Comparison of ENCODE assay signal across 27 mouse cellular contexts in genomic region chr9:90434902-90435301, GRCm38 (mm10).
A peak's percentile ranks its signal among the peaks of the same experiment; 100 is the strongest.
DNase-seq lines count a peak whose midpoint lies in the region; ATAC-seq and TF ChIP-seq lines count a peak whose summit lies in the region.
"Had no signal": no experiment of that assay in that cellular context is flagged by ENCODE, and none has a peak within 500 bp of the region (broad histone marks: within the 10 kb centered on the region; RNA-seq: fewer than 3 reads in every experiment).

No protein-coding gene starts in this region.

- no peak for TF ChIP-seq CTCF in kidney, postnatal 0 days (IDR thresholded peaks at IDR 0.05; ENCODE audit: low read depth)

- intact Hi-C loops in left cerebral cortex, postnatal 14 days (cut with DNase I) = no loop called here

- H3K36me3 ChIP-seq in kidney, postnatal 0 days (ENCODE audit: insufficient read depth, low read length) = no peaks in the 10 kb centered on the region
- no peaks in the 10 kb centered on the region for H3K36me3 ChIP-seq in megakaryocyte, embryonic 14.5 days (replicated peaks; ENCODE audit: low read length)
- H3K36me3 ChIP-seq: embryonic facial prominence, embryonic 10.5 days; embryonic facial prominence, embryonic 12.5 days; forebrain, embryonic 15.5 days; G1E had no signal

- H3K9me3 ChIP-seq in kidney, postnatal 0 days (replicated peaks; ENCODE audit: low read length) = no peaks in the 10 kb centered on the region
- H3K9me3 ChIP-seq in megakaryocyte, embryonic 14.5 days = no peaks in the 10 kb centered on the region
- H3K9me3 ChIP-seq: embryonic facial prominence, embryonic 10.5 days; embryonic facial prominence, embryonic 12.5 days; forebrain, embryonic 13.5 days; forebrain, embryonic 15.5 days; G1E had no signal

- no peaks in the 10 kb centered on the region for H3K4me1 ChIP-seq in kidney, postnatal 0 days (replicated peaks; ENCODE audit: insufficient read depth, low read length)
- peaks cover 35% of the 10 kb centered on the region for H3K4me1 ChIP-seq in megakaryocyte, embryonic 14.5 days
- H3K4me1 ChIP-seq: embryonic facial prominence, embryonic 10.5 days; embryonic facial prominence, embryonic 12.5 days; forebrain, embryonic 13.5 days; forebrain, embryonic 15.5 days had no signal

- ATAC-seq in kidney, postnatal 0 days (replicated peaks; ENCODE audit: low FRiP score, low read depth) = no peak
- no peak for ATAC-seq in megakaryocyte, adult 5-6 weeks (ENCODE audit: poor library complexity, severe bottlenecking)
- ATAC-seq in common myeloid progenitor, adult 5-6 weeks (replicated peaks; ENCODE audit: low read depth, poor library complexity, severe bottlenecking) = peak; percentile 26
- ATAC-seq in megakaryocyte-erythroid progenitor cell, adult 5-6 weeks (replicated peaks; ENCODE audit: low FRiP score, low TSS enrichment, poor library complexity, severe bottlenecking) = peak; percentile 50; the same call in 1 of the 2 replicates
- ATAC-seq: activated CD4-positive, CD25-positive, alpha-beta regulatory T cell, adult 4 months; CD4-positive, CD25-positive, alpha-beta regulatory T cell, adult 4 months; forebrain, embryonic 13.5 days; forebrain, embryonic 15.5 days; forebrain, postnatal 0 days; Patski had no signal

- H3K27me3 ChIP-seq in kidney, postnatal 0 days (ENCODE audit: insufficient read depth, low read length) = no peaks in the 10 kb centered on the region
- H3K27me3 ChIP-seq in megakaryocyte, embryonic 14.5 days (replicated peaks) = peaks cover 3% of the 10 kb centered on the region
- H3K27me3 ChIP-seq: CH12.LX; embryonic facial prominence, embryonic 12.5 days; forebrain, embryonic 13.5 days; forebrain, embryonic 15.5 days; Patski had no signal

- peak; percentile 7 for DNase-seq in kidney, postnatal 0 days (ENCODE audit: low spot score)
- DNase-seq in kidney, postnatal 14 days = no peak
- no peak for DNase-seq in left cerebral cortex, postnatal 14 days (ENCODE audit: low spot score in 2 of 2)
- DNase-seq in thymus, postnatal 25 days = no peak
- DNase-seq: adrenal gland, adult 8-10 months; adrenal gland, postnatal 14 days; adrenal gland, postnatal 36 days; B cell, adult 2 months; cerebellum, adult 11-12 months; cerebellum, adult 2 months; cerebellum, adult 9-10 months; cerebellum, postnatal 10 days; cerebellum, postnatal 25 days; forebrain, postnatal 0 days had no signal

- H3K27ac ChIP-seq in kidney, postnatal 0 days = no peak overlapping the region
- H3K27ac ChIP-seq: embryonic facial prominence, embryonic 10.5 days; embryonic facial prominence, embryonic 12.5 days; forebrain, embryonic 13.5 days; forebrain, embryonic 15.5 days had no signal

- WGBS in kidney, postnatal 0 days = 29% methylated on average over 4 of the region's 4 CpGs

- no peak overlapping the region for H3K4me2 ChIP-seq in kidney, postnatal 0 days (ENCODE audit: low read length)
- H3K4me2 ChIP-seq: embryonic facial prominence, embryonic 12.5 days; forebrain, embryonic 13.5 days; forebrain, embryonic 15.5 days had no signal

- no peak overlapping the region for H3K9ac ChIP-seq in kidney, postnatal 0 days (ENCODE audit: low read depth, low read length)
- H3K9ac ChIP-seq: embryonic facial prominence, embryonic 12.5 days; forebrain, embryonic 13.5 days; forebrain, embryonic 15.5 days; forebrain, postnatal 0 days had no signal

- H3K4me3 ChIP-seq in kidney, postnatal 0 days (replicated peaks; ENCODE audit: low read depth, low read length) = no peak overlapping the region
- peak overlapping the region; percentile 28 for H3K4me3 ChIP-seq in megakaryocyte, embryonic 14.5 days (replicated peaks)
- H3K4me3 ChIP-seq: embryonic facial prominence, embryonic 10.5 days; embryonic facial prominence, embryonic 12.5 days; forebrain, embryonic 13.5 days; forebrain, embryonic 15.5 days had no signal

Comparison
In these comparisons a context has a peak if more than half of its experiments do, and no peak if none do; other contexts are left out.
1. ATAC-seq: peak in common myeloid progenitor, adult 5-6 weeks (single experiment) and megakaryocyte-erythroid progenitor cell, adult 5-6 weeks (single experiment); none in kidney, postnatal 0 days (single experiment) and megakaryocyte, adult 5-6 weeks (single experiment).